Mouse (Mus musculus) gastrocnemius, postnatal 10 days (tissue): ENCODE results near the gene Lmo7. TPM values are rescaled to one million over a fixed set of nuclear protein-coding genes. Genes with fewer than 3 reads are reported as not detected.

Source experiments
- DNase-seq: peaks from one replicate; pipeline ENCODE4 v3.0.0; 2021; ENCODE audit warnings: mixed read lengths
- total RNA-seq, 2 experiments: library from RNA; stranded (reverse); gene quantifications; 2 replicates each; pipeline ENCODE4 v1.2.3; 2021

Gene Lmo7
- total RNA-seq, 2 experiments from 2014 or later: 103 to 123 TPM

GRCm38 (mm10) chr14:101946711-101947516, 217.2 kb downstream of the Lmo7 start:
- peak; percentile 31 for DNase-seq

- no peak for DNase-seq
These were observed 219.4 kb downstream of the Lmo7 start for GRCm38 (mm10) chr14:101949114-101949513.

GRCm38 (mm10) chr14:101951107-101951506, 221.3 kb downstream of the Lmo7 start:
- no peak for DNase-seq

- no peak for DNase-seq
These were observed 224.2 kb downstream of the Lmo7 start for GRCm38 (mm10) chr14:101953793-101954468.

- no peak for DNase-seq
These were observed 234.6 kb downstream of the Lmo7 start for GRCm38 (mm10) chr14:101964381-101964780.

- DNase-seq: no peak
These were observed 235.2 kb downstream of the Lmo7 start for GRCm38 (mm10) chr14:101964956-101965355.

- no peak for DNase-seq
These were observed 243.0 kb downstream of the Lmo7 start for GRCm38 (mm10) chr14:101972764-101973163.

GRCm38 (mm10) chr14:101973171-101973570, 243.4 kb downstream of the Lmo7 start:
- no peak for DNase-seq

- peak; percentile 7 for DNase-seq
These were observed 246.4 kb downstream of the Lmo7 start for GRCm38 (mm10) chr14:101976021-101976685.

Other genes with a start within 250 kb of the Lmo7 start
- 10 to 100 TPM; 28.5 to 36.4 TPM for gene Tbc1d4, start 120.8 kb upstream of the Lmo7 start, total RNA-seq
- gene Commd6, start 89.3 kb upstream of the Lmo7 start, total RNA-seq: 10 to 100 TPM; 23.5 to 27.2 TPM
- 10 to 100 TPM; 41.4 to 43.3 TPM for gene Uchl3, start 76.0 kb upstream of the Lmo7 start, total RNA-seq
- gene Gm9922, start 143 bp upstream of the Lmo7 start, total RNA-seq: not detected